Mouse (Mus musculus) brain, adult 2 months (tissue): Measurements from ENCODE around the gene Mapre3.
"Not testable (repeated sequence)": the region's sequence is repeated elsewhere in the genome, so short reads cannot be mapped to it uniquely, and the experiment has no call there.

Source experiments
- DNase-seq: peaks from one replicate; pipeline ENCODE4 v3.0.0; 2011; ENCODE audit warnings: low read depth, low spot score

Gene Mapre3

GRCm38 (mm10) chr5:30881839-30882238 is 67.4 kb downstream of the Mapre3 start:
- DNase-seq = not testable (repeated sequence)

DNA sequence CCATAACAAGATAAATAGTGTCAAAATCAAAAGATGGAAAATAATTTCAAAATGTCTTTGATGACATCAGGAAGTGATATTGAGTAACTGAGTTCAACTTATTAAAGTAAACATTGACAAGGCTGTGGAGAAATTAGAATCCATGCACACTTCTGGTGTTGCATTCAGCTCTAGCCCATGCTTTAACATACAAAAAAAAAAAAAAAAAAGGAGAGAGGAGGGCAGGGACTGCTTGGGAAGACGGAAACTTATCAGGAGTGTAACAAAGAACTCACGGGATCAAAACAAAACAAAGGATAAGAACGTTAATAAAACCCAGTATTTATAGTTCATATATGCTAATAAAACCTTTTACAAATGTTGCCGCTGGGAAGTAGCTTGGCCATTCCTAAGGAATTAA is 71.8 kb downstream of the Mapre3 start:
- no peak for DNase-seq

- DNase-seq = no peak
These were observed 72.3 kb downstream of the Mapre3 start for GRCm38 (mm10) chr5:30886731-30887130.

GRCm38 (mm10) chr5:30887331-30887761 is 72.9 kb downstream of the Mapre3 start:
- DNase-seq = peak; percentile 94

GRCm38 (mm10) chr5:30887858-30888336 is 73.5 kb downstream of the Mapre3 start:
- DNase-seq = peak; percentile 97

GRCm38 (mm10) chr5:30888337-30889087 is 74.1 kb downstream of the Mapre3 start, which contains the start of gene Agbl5:
Gene Agbl5 (plus strand): TSS chr5:30888694.
- DNase-seq = peak; percentile 97

DNA sequence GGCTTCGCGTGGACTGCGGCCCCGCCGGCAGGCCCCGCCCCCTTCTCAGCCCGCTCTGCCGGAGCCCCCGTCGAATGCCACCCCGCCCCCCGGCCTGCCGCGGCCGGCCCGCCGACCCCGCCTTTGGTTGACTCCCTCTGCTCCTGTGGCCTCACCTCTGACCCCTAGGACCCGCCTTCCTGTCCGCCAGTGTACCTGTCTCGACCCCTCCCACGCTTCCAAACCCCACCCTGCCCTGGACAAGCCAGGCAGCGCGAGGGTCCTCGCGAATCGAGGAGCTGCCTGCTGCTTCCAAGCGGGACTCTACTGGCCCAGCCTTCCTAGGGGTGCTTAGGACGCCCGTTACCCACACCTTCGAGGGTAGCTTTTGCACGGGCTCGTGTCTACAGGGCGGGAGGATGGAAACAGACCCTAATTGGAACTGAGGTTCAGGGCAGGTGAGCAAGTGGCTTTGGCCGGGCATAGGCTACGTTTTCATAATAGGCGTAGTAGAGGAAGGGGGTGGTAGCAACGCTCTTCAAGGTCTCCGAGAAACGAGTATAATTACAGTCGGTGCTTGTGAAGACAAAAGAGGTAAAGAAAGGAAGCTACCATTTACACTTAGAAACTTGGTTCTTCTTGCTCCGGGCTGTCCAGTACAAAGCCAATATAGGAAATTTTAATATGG is 74.8 kb downstream of the Mapre3 start:
- peak; percentile 56 for DNase-seq

DNA sequence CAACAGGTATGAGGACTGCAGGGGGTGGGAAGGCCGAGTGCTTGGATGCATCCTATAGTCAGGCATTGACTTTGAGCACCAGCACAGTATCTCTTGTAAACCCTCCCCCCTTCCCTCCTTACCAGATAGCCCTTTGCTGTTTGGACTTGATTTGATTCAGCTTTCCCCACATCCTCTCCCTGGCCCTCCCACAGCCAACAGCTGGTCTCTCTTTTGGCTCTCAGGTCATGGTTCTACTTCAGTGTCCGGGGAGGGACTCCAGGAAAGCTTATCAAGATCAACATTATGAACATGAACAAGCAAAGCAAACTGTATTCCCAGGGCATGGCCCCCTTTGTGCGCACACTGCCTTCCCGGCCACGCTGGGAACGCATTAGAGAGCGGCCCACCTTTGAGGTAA is 75.9 kb downstream of the Mapre3 start:
- DNase-seq = no peak

GRCm38 (mm10) chr5:30901860-30902259 is 87.4 kb downstream of the Mapre3 start:
- no peak for DNase-seq

DNA sequence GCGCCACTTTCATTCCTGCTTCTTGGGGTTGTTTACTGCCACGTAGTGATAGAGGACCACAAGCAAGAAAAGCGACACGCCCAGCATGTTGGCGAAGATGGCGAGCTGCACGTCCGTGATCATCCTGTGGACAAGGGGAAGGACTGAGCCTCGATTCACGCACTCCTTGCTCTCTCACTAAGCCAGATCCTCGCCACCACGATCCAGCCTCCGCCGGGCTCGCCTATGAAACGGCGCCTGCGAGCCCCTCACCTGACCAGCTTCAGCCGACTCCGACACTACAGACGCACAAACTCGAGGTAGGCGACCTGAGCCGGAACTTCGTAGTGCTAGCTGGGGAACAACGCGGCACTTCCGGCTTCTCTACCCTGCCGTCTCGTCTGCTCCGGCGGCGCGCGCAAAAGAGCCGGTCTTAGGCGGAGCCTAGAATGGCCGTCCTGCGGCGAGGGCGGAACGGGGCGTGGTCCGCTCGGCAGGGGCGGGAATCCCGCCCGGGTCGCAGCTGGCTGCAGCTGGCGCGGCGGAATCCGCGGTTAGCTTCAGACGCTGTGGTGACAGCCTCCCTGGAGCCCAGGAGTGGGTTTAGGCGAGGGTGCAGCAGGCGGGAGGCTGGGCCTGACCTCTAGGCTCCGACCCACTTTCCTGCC is 93.1 kb downstream of the Mapre3 start, which contains the start of gene Ost4:
Gene Ost4 (minus strand): TSS at position 376 of the 647 bp plus-strand sequence.
- DNase-seq = peak; percentile 98

DNA sequence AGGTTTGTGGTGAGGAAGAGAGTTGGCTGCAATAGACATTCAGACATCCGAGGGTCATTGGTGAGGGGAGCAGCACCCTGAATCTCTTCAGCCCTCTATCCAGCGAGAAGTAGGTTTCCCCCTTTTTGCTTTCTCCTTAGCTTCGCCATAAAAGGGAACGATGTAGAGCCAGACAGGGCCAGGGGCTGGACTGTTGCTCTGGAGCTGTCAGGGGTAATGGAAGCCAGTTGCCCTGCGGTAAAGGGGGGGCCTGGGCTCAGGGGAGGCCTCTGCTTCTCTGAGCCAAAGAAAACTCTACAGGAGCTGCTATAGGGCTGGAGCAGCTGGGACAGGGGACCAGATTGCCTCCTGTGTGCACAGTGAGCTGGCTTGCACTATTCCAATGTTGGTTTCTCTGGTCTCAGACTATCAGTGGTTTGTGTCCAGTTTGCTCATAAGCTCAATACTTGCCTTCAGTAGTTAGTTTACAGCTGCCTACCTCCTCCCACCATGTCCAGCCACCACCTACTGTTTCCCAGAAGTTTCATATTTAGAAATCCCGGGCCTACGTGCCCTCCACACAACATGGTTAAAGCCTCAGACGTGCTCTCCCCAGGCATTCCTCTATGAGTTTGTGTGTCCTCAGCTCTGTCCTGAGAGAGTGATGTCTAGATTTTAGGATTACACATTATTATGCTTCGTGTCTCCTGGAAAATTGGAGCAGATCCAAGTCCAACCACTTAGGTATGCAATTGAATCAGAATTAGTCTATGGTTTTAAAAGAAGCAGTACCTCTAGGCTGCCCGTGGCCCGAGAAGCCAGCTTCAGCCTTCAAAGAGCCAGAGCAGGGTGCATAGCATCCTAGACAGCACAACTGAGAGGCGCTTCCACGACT is 94.2 kb downstream of the Mapre3 start:
- no peak for DNase-seq

GRCm38 (mm10) chr5:30909300-30909659 is 94.8 kb downstream of the Mapre3 start:
- no peak for DNase-seq

DNA sequence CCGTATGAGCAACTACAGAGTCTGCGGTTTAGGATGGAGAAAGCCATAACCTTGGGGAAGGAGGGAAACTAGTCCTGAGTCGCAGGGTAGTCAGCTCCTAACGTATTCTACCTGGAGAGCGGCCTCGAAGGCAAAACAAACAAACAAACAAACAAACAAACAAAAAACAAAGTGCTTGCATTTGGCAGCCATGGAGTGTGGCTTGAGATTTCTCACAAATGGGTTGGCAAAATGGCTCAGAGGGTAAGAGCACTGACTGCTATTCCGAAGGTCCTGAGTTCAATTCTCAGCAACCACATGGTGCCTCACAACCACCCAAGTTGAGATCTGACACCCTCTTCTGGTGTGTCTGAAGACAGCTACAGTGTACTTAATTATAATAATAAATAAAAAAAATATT is 95.4 kb downstream of the Mapre3 start:
- DNase-seq = no peak

- no peak for DNase-seq
These were observed 96.0 kb downstream of the Mapre3 start for GRCm38 (mm10) chr5:30910481-30910880.

DNA sequence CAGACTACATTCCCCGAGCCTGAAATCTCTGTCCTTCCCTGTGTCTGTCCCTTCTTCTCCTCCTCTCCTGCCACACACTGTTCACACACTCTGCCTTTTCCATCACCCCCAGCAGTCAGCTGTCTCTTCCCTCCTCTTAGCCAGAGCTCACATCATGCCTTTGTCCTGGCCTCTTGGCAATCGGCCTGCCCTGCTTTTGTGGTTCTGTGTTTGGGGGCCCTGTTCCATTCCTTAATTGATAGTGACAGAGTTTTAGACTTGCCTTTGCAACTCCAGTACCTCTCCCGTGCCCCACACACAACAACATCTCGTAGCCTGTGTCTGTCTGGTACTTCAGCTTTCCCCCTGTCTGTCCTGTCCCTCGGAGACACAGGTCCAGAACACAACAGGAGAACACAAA is 97.7 kb downstream of the Mapre3 start:
- DNase-seq = no peak

DNA sequence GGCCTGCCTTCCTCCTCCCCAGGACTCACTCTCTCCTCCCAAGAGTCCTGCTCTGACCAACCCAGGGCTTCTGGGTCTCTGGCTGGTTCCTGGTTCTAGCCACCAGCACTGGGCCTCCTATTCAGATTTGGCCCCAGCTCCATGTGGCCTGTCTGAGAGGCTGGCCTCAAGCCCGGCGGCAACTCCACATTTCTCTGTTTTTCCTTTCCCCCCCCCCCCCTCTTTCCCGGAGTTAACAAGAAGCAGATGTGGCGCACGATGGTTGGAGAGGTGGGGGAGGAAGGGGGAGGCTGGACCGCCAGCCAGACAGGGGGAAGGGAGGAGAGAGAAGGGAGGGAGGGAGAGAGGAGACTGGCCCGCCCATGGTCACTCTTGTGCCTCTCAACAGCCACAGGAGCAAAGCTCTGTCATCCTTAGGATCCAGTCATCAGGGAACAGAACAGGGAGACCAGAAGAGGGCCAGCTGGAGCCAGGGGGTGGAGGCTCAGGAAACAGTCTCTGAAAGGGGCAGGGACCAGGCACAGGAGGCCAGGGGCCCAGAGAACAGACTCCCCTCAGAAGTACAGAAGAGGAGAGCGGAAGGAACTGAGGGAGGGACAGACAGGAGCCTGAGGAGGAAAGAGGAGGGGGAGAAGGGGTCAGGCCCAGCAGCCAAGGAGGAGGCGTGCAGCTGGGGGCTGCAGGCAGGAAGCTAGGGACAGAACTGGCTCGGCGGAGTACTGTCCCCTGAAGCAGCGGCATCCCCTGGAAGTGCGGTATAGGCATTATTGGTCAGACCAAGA is 98.8 kb downstream of the Mapre3 start, which contains the start of gene Emilin1:
Gene Emilin1 (plus strand): TSS at position 343 of the 782 bp plus-strand sequence.
- peak; percentile 50 for DNase-seq

DNA sequence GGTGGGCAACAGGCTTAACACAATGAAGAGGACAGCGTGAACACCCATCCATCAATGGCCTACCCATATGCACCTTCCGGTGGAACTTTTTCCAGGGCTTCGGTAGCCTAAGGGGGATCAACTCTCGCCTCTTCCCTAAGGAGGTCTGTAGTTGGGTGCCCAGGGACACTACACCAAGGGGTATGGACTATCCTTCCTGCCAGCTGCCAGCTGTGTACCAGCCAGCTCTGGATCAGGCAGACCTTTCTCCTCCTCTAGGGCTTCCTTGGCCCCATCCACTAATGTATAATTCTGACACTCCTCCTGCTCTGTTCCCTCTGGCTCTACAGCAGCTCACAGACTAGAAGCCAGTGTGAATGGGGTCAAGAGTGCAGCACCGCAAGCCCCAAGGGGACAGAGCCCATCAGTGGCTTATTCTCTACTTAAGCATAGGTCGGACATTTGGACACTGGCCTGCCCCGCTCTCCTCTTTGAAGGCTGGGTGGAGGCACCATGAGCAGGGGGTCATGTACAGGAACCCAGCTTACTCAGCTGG is 99.7 kb downstream of the Mapre3 start:
- no peak for DNase-seq

GRCm38 (mm10) chr5:30914849-30915248 is 100.4 kb downstream of the Mapre3 start:
- DNase-seq = no peak

DNA sequence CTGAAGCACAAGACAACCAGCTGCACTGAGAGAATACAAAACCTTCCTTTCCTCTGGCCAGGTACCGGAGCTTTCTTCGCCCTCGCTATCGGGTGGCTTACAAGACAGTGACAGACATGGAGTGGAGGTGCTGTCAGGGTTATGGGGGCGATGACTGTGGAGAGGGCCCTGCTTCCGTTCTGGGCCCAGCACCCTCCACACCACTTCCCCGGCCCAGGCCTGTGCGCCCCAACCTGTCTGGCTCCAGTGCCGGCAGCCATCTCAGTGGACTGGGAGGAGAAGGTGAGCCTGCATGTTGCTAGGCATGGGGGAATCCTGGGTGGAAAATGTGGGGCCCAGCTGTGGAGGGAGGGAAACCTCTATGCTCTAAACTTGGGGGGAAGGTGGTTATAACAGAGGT is 101.0 kb downstream of the Mapre3 start:
- DNase-seq = no peak
